14 mouse cellular contexts compared by ENCODE assay signal in genomic region chr7:123287903-123288302, GRCm38 (mm10).
"Had no signal": no experiment of that assay in that cellular context is flagged by ENCODE, and none has a peak within 500 bp of the region (broad histone marks: within the 10 kb centered on the region; RNA-seq: fewer than 3 reads in every experiment).

No protein-coding gene starts in this region.

- DNase-seq: kidney, adult 9 months; kidney, postnatal 4 days; liver; liver, embryonic 13.5 days; liver, postnatal 0 days; lung, postnatal 14 days; thymus, postnatal 36 days had no signal

- H3K4me3 ChIP-seq: limb, embryonic 12.5 days; liver, embryonic 13.5 days; lung, embryonic 15.5 days; megakaryocyte, embryonic 14.5 days; midbrain, embryonic 15.5 days; neural tube, embryonic 12.5 days had no signal

- H3K4me1 ChIP-seq: limb, embryonic 12.5 days; liver, embryonic 13.5 days; lung, embryonic 15.5 days; midbrain, embryonic 15.5 days; neural tube, embryonic 12.5 days had no signal

- ATAC-seq: liver, postnatal 0 days; midbrain, embryonic 15.5 days had no signal

- H3K27ac ChIP-seq: kidney, postnatal 0 days; limb, embryonic 12.5 days; liver, embryonic 13.5 days; lung, embryonic 15.5 days; macrophage; midbrain, embryonic 15.5 days; neural tube, embryonic 12.5 days had no signal

- H3K27me3 ChIP-seq: limb, embryonic 12.5 days; liver, embryonic 13.5 days; lung, embryonic 15.5 days; megakaryocyte, embryonic 14.5 days; midbrain, embryonic 15.5 days; neural tube, embryonic 12.5 days had no signal
